Mouse (Mus musculus): ENCODE data around the gene Slx4. TPM values are rescaled to one million over a fixed set of nuclear protein-coding genes. Genes with fewer than 3 reads are reported as not detected.

Gene Slx4
- total and polyA plus RNA-seq, 3 experiments, result 6.4 to 9.4 (median 7.7) TPM

DNA sequence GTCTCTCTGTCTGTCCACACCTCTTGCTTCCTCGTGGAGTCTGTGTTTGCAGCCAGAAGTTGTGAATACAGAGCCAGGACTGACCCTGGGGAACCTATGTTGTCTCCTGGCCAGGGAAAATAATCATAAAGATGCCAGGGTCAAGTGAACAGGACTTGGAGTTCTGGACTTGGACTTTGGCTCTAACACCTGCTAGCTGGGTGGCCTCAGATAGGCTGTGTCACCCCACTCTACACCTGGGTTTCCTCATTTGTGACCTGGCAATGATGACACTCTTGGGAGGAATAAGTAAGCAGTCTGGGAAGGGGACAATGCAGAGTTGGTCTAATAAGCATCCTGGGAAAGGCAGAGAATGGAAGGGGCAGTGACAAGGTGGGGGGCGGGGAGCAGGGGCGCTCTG, 38.0 kb downstream of the Slx4 start:
- Histone ChIP-seq H3K36me3 (ENCODE audit: control insufficient read depth, insufficient read depth, low read length) (no peaks in the 10 kb centered on the region), H3K27ac (no peak overlapping the region), H3K4me1 (ENCODE audit: control insufficient read depth, insufficient read depth, low read length) (no peaks in the 10 kb centered on the region), H3K9ac (ENCODE audit: low read depth, low read length) (no peak overlapping the region), H3K27me3 (ENCODE audit: control insufficient read depth, insufficient read depth, low read length) (no peaks in the 10 kb centered on the region), H3K4me3 (no peak overlapping the region), H3K79me2 (replicated peaks; ENCODE audit: control insufficient read depth, insufficient read depth, low read length) (no peaks in the 10 kb centered on the region)
- TF ChIP-seq EP300 (IDR thresholded peaks at IDR 0.05; ENCODE audit: insufficient read depth, low read depth, low read length) (no peak), POLR2A (IDR thresholded peaks at IDR 0.05; ENCODE audit: insufficient read depth, low read depth, low read length) (no peak), CTCF (IDR thresholded peaks at IDR 0.05) (no peak)
- no peak for DNase-seq
- intact Hi-C loops (cut with DNase I), result no loop called here
- WGBS, result 12% methylated on average over 1 of the region's 3 CpGs

- H3K36me3 ChIP-seq (ENCODE audit: control insufficient read depth, insufficient read depth, low read length), result no peaks in the 10 kb centered on the region
- WGBS, result 69% methylated on average over 10 of the region's 10 CpGs
- no peak overlapping the region for H3K4me3 ChIP-seq
- H3K27me3 ChIP-seq (ENCODE audit: control insufficient read depth, insufficient read depth, low read length), result no peaks in the 10 kb centered on the region
- no peak for DNase-seq
- H3K79me2 ChIP-seq (replicated peaks; ENCODE audit: control insufficient read depth, insufficient read depth, low read length), result no peaks in the 10 kb centered on the region
- no peaks in the 10 kb centered on the region for H3K4me1 ChIP-seq (ENCODE audit: control insufficient read depth, insufficient read depth, low read length)
- TF ChIP-seq EP300 (IDR thresholded peaks at IDR 0.05; ENCODE audit: insufficient read depth, low read depth, low read length), result no peak
- intact Hi-C loops (cut with DNase I), result no loop called here
- H3K27ac ChIP-seq, result no peak overlapping the region
- H3K9ac ChIP-seq (ENCODE audit: low read depth, low read length), result no peak overlapping the region
Observed at GRCm38 (mm10) chr16:3964990-3965389, 38.6 kb downstream of the Slx4 start.

- H3K27me3 ChIP-seq (ENCODE audit: control insufficient read depth, insufficient read depth, low read length), result no peaks in the 10 kb centered on the region
- 38% methylated on average over 2 of the region's 2 CpGs for WGBS
- intact Hi-C loops (cut with DNase I), result no loop called here
Observed at GRCm38 (mm10) chr16:3959261-3959660, 44.3 kb downstream of the Slx4 start.

GRCm38 (mm10) chr16:3956369-3956768, 47.2 kb downstream of the Slx4 start:
- H3K27ac ChIP-seq, result no peak overlapping the region
- H3K4me1 ChIP-seq (ENCODE audit: control insufficient read depth, insufficient read depth, low read length), result peaks cover 2% of the 10 kb centered on the region
- H3K79me2 ChIP-seq (replicated peaks; ENCODE audit: control insufficient read depth, insufficient read depth, low read length), result no peaks in the 10 kb centered on the region
- no peak overlapping the region for H3K4me3 ChIP-seq
- intact Hi-C loops (cut with DNase I), result no loop called here
- TF ChIP-seq POLR2A (IDR thresholded peaks at IDR 0.05; ENCODE audit: insufficient read depth, low read depth, low read length), result no peak
- TF ChIP-seq CTCF (IDR thresholded peaks at IDR 0.05), result no peak
- no peak for TF ChIP-seq EP300 (IDR thresholded peaks at IDR 0.05; ENCODE audit: insufficient read depth, low read depth, low read length)
- DNase-seq, result peak in 1 of 2 experiments; percentile 65
- no peak overlapping the region for H3K9ac ChIP-seq (ENCODE audit: low read depth, low read length)
- H3K27me3 ChIP-seq (ENCODE audit: control insufficient read depth, insufficient read depth, low read length), result no peaks in the 10 kb centered on the region
- WGBS, result 59% methylated on average over 6 of the region's 6 CpGs
- no peaks in the 10 kb centered on the region for H3K36me3 ChIP-seq (ENCODE audit: control insufficient read depth, insufficient read depth, low read length)

More at GRCm38 (mm10) chr16:3959261-3959660, 44.3 kb downstream of the Slx4 start:
- Histone ChIP-seq H3K4me3 (no peak overlapping the region), H3K4me1 (ENCODE audit: control insufficient read depth, insufficient read depth, low read length) (peaks cover 2% of the 10 kb centered on the region), H3K79me2 (replicated peaks; ENCODE audit: control insufficient read depth, insufficient read depth, low read length) (no peaks in the 10 kb centered on the region), H3K36me3 (ENCODE audit: control insufficient read depth, insufficient read depth, low read length) (no peaks in the 10 kb centered on the region), H3K9ac (ENCODE audit: low read depth, low read length) (no peak overlapping the region), H3K27ac (no peak overlapping the region; the same call in 1 of the 2 replicates)
- no peak for TF ChIP-seq CTCF (IDR thresholded peaks at IDR 0.05)
- TF ChIP-seq POLR2A (IDR thresholded peaks at IDR 0.05; ENCODE audit: insufficient read depth, low read depth, low read length), result no peak
- TF ChIP-seq EP300 (IDR thresholded peaks at IDR 0.05; ENCODE audit: insufficient read depth, low read depth, low read length), result no peak
- DNase-seq, result peak in 1 of 2 experiments; percentile 32

- no peak for TF ChIP-seq EP300 (IDR thresholded peaks at IDR 0.05; ENCODE audit: insufficient read depth, low read depth, low read length)
- no peak for TF ChIP-seq POLR2A (IDR thresholded peaks at IDR 0.05; ENCODE audit: insufficient read depth, low read depth, low read length)
- TF ChIP-seq CTCF (IDR thresholded peaks at IDR 0.05), result no peak
- DNase-seq, result no peak
- no peak overlapping the region for H3K9ac ChIP-seq (ENCODE audit: low read depth, low read length)
- H3K79me2 ChIP-seq (replicated peaks; ENCODE audit: control insufficient read depth, insufficient read depth, low read length), result no peaks in the 10 kb centered on the region
- H3K4me1 ChIP-seq (ENCODE audit: control insufficient read depth, insufficient read depth, low read length), result no peaks in the 10 kb centered on the region
- WGBS, result 95% methylated on average over 1 of the region's 1 CpGs
- H3K27me3 ChIP-seq (ENCODE audit: control insufficient read depth, insufficient read depth, low read length), result no peaks in the 10 kb centered on the region
- intact Hi-C loops (cut with DNase I), result no loop called here
- no peaks in the 10 kb centered on the region for H3K36me3 ChIP-seq (ENCODE audit: control insufficient read depth, insufficient read depth, low read length)
- no peak overlapping the region for H3K4me3 ChIP-seq
- no peak overlapping the region for H3K27ac ChIP-seq
Observed at GRCm38 (mm10) chr16:3951141-3951540, 52.4 kb downstream of the Slx4 start.

GRCm38 (mm10) chr16:3934701-3935100, 68.9 kb downstream of the Slx4 start:
- Histone ChIP-seq H3K27ac (no peak overlapping the region), H3K4me1 (ENCODE audit: control insufficient read depth, insufficient read depth, low read length) (no peaks in the 10 kb centered on the region), H3K79me2 (replicated peaks; ENCODE audit: control insufficient read depth, insufficient read depth, low read length) (no peaks in the 10 kb centered on the region), H3K27me3 (ENCODE audit: control insufficient read depth, insufficient read depth, low read length) (no peaks in the 10 kb centered on the region), H3K36me3 (ENCODE audit: control insufficient read depth, insufficient read depth, low read length) (no peaks in the 10 kb centered on the region), H3K4me3 (no peak overlapping the region), H3K9ac (ENCODE audit: low read depth, low read length) (no peak overlapping the region)
- TF ChIP-seq CTCF (IDR thresholded peaks at IDR 0.05) (no peak), EP300 (IDR thresholded peaks at IDR 0.05; ENCODE audit: insufficient read depth, low read depth, low read length) (no peak), POLR2A (IDR thresholded peaks at IDR 0.05; ENCODE audit: insufficient read depth, low read depth, low read length) (no peak)
- intact Hi-C loops (cut with DNase I), result no loop called here
- WGBS, result 70% methylated on average over 4 of the region's 4 CpGs
- DNase-seq, result no peak

All from heart, adult 2 months (tissue).